Mouse (Mus musculus) embryonic facial prominence, embryonic 11.5 days (tissue): Measurements from ENCODE around the gene Fam13a. TPM values are rescaled to one million over a fixed set of nuclear protein-coding genes. Genes with fewer than 3 reads are reported as not detected.

Experiments
- ATAC-seq: fragments of 200-750 bp; cut with Nextera tagmentation; replicated peaks from 2 replicates; pipeline ENCODE4 v1.8.0; 2017; ENCODE audit warnings: low read depth; ENCODE audit not compliant: insufficient number of reproducible peaks, low FRiP score, low TSS enrichment
- DNase-seq: peaks from one replicate; pipeline ENCODE4 v3.0.0-alpha.2; 2015; ENCODE audit warnings: low spot score
- H3K27ac ChIP-seq: fragments of 300-500 bp; sonication (generic); replicated peaks from 2 replicates; pipeline ENCODE4 v1.5.1; 2014; ENCODE audit warnings: mild to moderate bottlenecking, low read depth, low read length, control low read depth
- H3K27me3 ChIP-seq: fragments of 300-500 bp; sonication (generic); 2 replicates; pipeline ENCODE4 v1.6.1; 2014; ENCODE audit warnings: mild to moderate bottlenecking, low read length, moderate library complexity, mixed read lengths; ENCODE audit not compliant: control insufficient read depth, insufficient read depth
- H3K36me3 ChIP-seq: fragments of 300-500 bp; sonication (generic); replicated peaks from 2 replicates; pipeline ENCODE4 v1.6.1; 2014; ENCODE audit warnings: low read depth, mild to moderate bottlenecking, low read length, moderate library complexity, mixed read lengths; ENCODE audit not compliant: control insufficient read depth, insufficient read depth
- H3K4me1 ChIP-seq: fragments of 300-500 bp; sonication (generic); 2 replicates; pipeline ENCODE4 v1.6.1; 2014; ENCODE audit warnings: low read length, mixed read lengths; ENCODE audit not compliant: control insufficient read depth, insufficient read depth
- H3K4me2 ChIP-seq: fragments of 300-500 bp; sonication (generic); 2 replicates; pipeline ENCODE4 v1.6.1; 2014; ENCODE audit warnings: low read depth, mild to moderate bottlenecking, control low read depth, low read length, moderate library complexity
- H3K4me3 ChIP-seq: fragments of 300-500 bp; sonication (generic); 2 replicates; pipeline ENCODE4 v1.5.1; 2014; ENCODE audit warnings: low read depth, low read length, control low read depth
- H3K9ac ChIP-seq: fragments of 300-500 bp; sonication (generic); replicated peaks from 2 replicates; pipeline ENCODE4 v1.6.1; 2014; ENCODE audit warnings: mild to moderate bottlenecking, control low read depth, low read length
- H3K9me3 ChIP-seq: fragments of 300-500 bp; sonication (generic); replicated peaks from 2 replicates; pipeline ENCODE4 v1.6.1; 2016; ENCODE audit warnings: mild to moderate bottlenecking, low read length, inconsistent platforms, mixed read lengths; ENCODE audit not compliant: control insufficient read depth
- WGBS: fragments of 180-500 bp; shearing (Covaris S2); extraction: QIAGEN DNeasy Blood & Tissue Kit; methylation state at CpG from one replicate; pipeline ENCODE4 v1.1.7; 2014; 5-methylcytosine and 5-hydroxymethylcytosine counted together
- polyA plus RNA-seq: library from polyadenylated mRNA; unstranded; fragments of >200 nt; fragmentation: Nextera tagmentation; extraction: Ambion mirVana; gene quantifications from 2 replicates; pipeline ENCODE4 v1.2.1, GENCODE M21; 2014

The Fam13a gene
- polyA plus RNA-seq, 1 experiment from 2014 or later, result 4.0 TPM

DNA sequence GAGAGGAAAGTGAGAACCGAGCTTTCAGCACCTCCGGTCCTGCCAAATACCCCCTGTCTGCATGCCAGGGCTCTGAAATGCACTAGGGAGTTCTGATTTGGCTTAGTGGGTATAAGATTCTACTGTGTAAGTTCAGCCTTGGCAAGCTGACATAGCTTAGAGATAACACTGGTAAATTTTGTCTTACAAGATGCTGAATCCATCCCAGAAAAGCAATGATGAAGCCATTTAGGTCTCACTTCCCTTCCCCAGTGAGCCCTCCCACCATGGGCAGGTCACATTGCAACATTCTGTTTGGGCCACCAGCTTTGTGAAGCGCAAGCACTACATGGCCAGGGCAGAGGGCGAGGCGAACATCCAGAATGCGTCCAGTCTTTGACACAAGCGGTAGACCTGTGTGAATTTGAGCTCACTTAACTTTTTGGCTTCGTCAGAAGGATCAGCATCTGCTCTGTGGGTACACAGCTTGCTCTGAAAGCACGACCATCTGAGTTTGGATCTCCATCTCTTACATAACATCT is 94.4 kb downstream of the Fam13a start:
- no peak overlapping the region for H3K4me2 ChIP-seq
- H3K4me1 ChIP-seq, result no peaks in the 10 kb centered on the region
- no peaks in the 10 kb centered on the region for H3K9me3 ChIP-seq
- H3K27ac ChIP-seq, result no peak overlapping the region
- WGBS, result 90% methylated on average over 9 of the region's 9 CpGs
- ATAC-seq, result no peak
- H3K36me3 ChIP-seq, result no peaks in the 10 kb centered on the region
- DNase-seq, result no peak
- no peak overlapping the region for H3K4me3 ChIP-seq
- H3K27me3 ChIP-seq, result no peaks in the 10 kb centered on the region
- no peak overlapping the region for H3K9ac ChIP-seq

DNA sequence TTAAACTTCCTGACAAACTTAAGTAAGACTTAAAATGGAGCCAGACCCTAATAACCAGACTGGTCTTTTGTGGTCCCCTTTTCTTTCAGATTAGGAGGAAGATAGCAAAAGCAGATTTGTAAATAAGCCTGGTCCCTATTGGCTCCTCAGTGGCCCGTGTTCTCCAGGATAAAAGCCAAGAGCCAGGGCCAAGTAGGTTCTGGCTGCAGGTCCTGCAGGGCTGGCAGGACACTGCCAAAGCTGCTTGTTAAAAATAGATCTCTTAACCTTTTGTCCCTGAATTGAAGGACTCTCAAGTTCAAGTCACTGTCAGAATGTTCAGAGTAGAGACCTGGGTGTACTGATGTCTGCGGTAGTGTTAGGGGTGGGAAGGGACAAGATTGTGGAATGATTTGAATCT is 96.5 kb downstream of the Fam13a start:
- no peaks in the 10 kb centered on the region for H3K36me3 ChIP-seq
- H3K9ac ChIP-seq, result no peak overlapping the region
- DNase-seq (no peak), ATAC-seq (no peak)
- no peaks in the 10 kb centered on the region for H3K4me1 ChIP-seq
- no peak overlapping the region for H3K4me3 ChIP-seq
- WGBS, result 76% methylated on average over 2 of the region's 2 CpGs
- H3K27ac ChIP-seq, result no peak overlapping the region
- no peak overlapping the region for H3K4me2 ChIP-seq
- no peaks in the 10 kb centered on the region for H3K27me3 ChIP-seq
- H3K9me3 ChIP-seq, result no peaks in the 10 kb centered on the region

DNA sequence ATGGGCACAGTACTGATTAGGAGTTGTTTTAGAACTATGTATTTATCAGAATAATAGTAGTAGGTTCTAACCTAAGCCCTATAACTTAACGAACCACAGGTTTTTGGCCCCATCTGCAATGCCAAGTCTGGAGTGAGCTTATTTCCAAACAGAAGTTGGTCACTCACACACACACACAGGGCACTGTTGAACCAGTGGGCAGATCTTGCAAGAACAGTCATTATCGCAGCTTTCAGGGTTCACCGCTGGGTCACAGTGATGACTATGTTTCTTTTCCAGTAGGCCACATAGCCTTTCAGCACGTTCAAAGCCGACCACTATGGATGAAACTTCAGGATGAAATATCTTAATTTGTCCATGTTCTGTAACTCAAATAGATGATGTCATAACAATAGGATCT is 101.8 kb downstream of the Fam13a start:
- no peaks in the 10 kb centered on the region for H3K27me3 ChIP-seq
- H3K4me2 ChIP-seq, result no peak overlapping the region
- no peaks in the 10 kb centered on the region for H3K9me3 ChIP-seq
- WGBS, result 87% methylated on average over 5 of the region's 5 CpGs
- H3K27ac ChIP-seq, result no peak overlapping the region
- H3K9ac ChIP-seq, result no peak overlapping the region
- ATAC-seq (no peak), DNase-seq (no peak)
- no peaks in the 10 kb centered on the region for H3K4me1 ChIP-seq
- no peaks in the 10 kb centered on the region for H3K36me3 ChIP-seq
- H3K4me3 ChIP-seq, result no peak overlapping the region

DNA sequence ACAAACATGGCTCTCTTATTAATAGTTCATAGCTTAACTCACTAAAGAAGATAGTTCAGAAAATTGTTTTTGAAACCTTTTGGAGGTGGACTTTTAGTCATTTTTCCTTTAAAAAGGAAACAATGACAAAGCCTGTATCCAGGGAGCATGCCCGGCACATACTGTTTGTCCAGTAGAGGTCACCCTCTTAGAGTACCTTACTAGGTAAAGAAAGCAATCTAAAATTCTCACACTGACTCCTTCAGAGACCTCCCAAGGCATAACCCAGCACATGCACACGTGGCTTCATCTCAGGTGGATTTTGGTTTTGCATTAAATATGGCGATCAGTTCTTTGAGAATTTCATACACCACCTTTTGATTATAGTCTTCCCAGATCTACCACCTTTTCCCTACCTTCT is 102.7 kb downstream of the Fam13a start:
- H3K36me3 ChIP-seq, result no peaks in the 10 kb centered on the region
- no peaks in the 10 kb centered on the region for H3K4me1 ChIP-seq
- H3K9me3 ChIP-seq, result no peaks in the 10 kb centered on the region
- 52% methylated on average over 3 of the region's 3 CpGs for WGBS
- no peak for DNase-seq
- H3K4me2 ChIP-seq, result no peak overlapping the region
- no peak for ATAC-seq
- no peaks in the 10 kb centered on the region for H3K27me3 ChIP-seq
- no peak overlapping the region for H3K4me3 ChIP-seq
- no peak overlapping the region for H3K9ac ChIP-seq
- H3K27ac ChIP-seq, result no peak overlapping the region

DNA sequence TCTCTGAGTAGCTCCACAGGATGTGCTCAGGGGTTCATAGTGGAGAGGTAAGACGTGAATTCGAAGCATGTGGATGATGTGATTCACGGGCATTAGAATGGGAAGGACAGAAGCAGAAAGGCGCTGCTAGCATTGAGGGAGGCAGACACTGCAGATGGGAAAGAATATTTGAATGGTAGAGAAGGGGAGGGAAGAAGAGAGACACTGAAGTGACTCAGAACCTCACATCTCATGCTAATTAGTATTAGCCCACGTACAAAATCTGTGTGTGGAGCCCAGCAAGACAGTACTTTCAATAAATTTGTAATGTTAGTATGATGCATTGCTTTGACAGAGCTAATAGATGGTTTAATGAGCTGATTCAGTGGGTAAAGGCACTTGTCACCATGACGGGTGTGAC is 103.6 kb downstream of the Fam13a start:
- H3K9me3 ChIP-seq, result no peaks in the 10 kb centered on the region
- no peak overlapping the region for H3K9ac ChIP-seq
- no peak overlapping the region for H3K27ac ChIP-seq
- no peaks in the 10 kb centered on the region for H3K27me3 ChIP-seq
- no peaks in the 10 kb centered on the region for H3K4me1 ChIP-seq
- 82% methylated on average over 6 of the region's 6 CpGs for WGBS
- no peak overlapping the region for H3K4me2 ChIP-seq
- H3K36me3 ChIP-seq, result no peaks in the 10 kb centered on the region
- DNase-seq, result no peak
- no peak overlapping the region for H3K4me3 ChIP-seq
- ATAC-seq, result no peak

DNA sequence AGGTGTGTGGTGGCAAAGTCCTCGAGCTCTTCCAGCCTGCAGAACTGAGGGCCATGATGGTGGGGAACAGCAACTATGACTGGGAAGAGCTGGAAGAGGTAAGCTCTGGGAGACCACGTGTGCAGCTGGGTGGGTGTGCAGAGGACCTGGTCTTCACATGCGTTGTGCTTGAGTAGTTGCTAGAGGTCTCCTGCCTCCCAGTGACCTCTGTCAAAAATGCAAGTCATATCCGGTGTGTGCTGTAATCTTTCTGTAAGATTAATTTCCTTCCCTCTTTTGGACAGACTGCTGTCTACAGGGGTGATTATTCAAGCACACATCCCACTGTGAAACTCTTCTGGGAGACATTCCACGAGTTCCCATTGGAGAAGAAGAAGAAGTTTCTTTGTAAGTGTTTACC is 107.9 kb downstream of the Fam13a start:
- Histone ChIP-seq H3K27ac (no peak overlapping the region), H3K4me1 (no peaks in the 10 kb centered on the region), H3K4me2 (no peak overlapping the region), H3K27me3 (no peaks in the 10 kb centered on the region), H3K4me3 (no peak overlapping the region), H3K9ac (no peak overlapping the region), H3K36me3 (no peaks in the 10 kb centered on the region), H3K9me3 (no peaks in the 10 kb centered on the region)
- ATAC-seq (no peak), DNase-seq (no peak)
- 88% methylated on average over 5 of the region's 5 CpGs for WGBS

DNA sequence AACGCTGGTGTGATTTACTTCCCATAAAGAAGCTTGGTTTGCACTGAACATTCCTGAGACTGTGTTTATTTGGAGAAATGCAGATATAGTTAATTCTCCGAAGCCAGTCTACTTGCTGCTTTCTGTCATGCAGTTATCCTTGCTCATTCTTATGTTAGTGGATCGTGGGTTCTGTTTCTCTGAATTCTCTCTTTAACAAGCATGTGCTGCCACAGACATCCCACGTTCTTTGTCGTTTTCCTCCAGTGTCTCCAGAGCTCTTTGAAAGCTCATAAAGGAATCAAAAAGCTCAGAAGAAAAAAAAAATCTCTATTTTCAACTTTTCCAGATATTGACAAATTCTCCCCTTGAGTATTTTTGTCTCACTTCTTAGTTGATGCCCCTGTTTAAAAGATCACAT is 110.4 kb downstream of the Fam13a start:
- H3K4me1 ChIP-seq, result no peaks in the 10 kb centered on the region
- DNase-seq (no peak), ATAC-seq (no peak)
- no peak overlapping the region for H3K4me2 ChIP-seq
- no peaks in the 10 kb centered on the region for H3K36me3 ChIP-seq
- no peaks in the 10 kb centered on the region for H3K27me3 ChIP-seq
- no peaks in the 10 kb centered on the region for H3K9me3 ChIP-seq
- H3K4me3 ChIP-seq, result no peak overlapping the region
- no peak overlapping the region for H3K27ac ChIP-seq
- no peak overlapping the region for H3K9ac ChIP-seq
- whole genome bisulfite sequencing, result 85% methylated on average over 5 of the region's 5 CpGs

DNA sequence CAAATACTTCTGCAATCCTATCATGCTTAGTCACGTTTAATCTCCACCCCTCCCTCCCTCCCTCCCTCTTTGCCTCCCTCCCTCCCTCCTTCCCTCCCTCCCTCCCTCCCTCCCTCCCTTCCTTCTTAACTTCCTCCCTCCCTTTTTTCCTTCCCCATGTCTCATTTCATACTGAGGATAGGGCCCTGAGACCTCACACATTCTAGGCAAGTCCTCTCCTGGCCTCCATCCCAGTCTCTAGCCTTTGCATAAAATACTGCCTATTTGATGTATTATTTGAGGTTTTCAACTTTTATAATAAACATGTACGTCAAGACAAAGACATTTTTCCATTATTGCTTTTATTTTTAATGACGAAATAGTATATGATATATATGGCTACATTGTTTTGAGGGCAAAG is 110.8 kb downstream of the Fam13a start:
- H3K9ac ChIP-seq, result no peak overlapping the region

More for the DNA sequence above, 110.8 kb downstream of the Fam13a start:
- WGBS, result 76% methylated on average over 3 of the region's 3 CpGs
- Histone ChIP-seq H3K4me3 (no peak overlapping the region), H3K27ac (no peak overlapping the region), H3K4me1 (no peaks in the 10 kb centered on the region), H3K4me2 (no peak overlapping the region), H3K27me3 (no peaks in the 10 kb centered on the region), H3K36me3 (no peaks in the 10 kb centered on the region), H3K9me3 (no peaks in the 10 kb centered on the region)
- ATAC-seq (no peak), DNase-seq (no peak)
